Mouse (Mus musculus) c-Kit-negative CD71-positive TER-119-positive erythroid progenitor cells, embryonic 14.5 days (primary cell): Measurements from ENCODE around the gene Ensa.
"Not testable (repeated sequence)": the region's sequence is repeated elsewhere in the genome, so short reads cannot be mapped to it uniquely, and the experiment has no call there.

Experiments used
- DNase-seq: peaks from one replicate; pipeline ENCODE4 v3.0.0-alpha.2; 2013; ENCODE audit warnings: low read depth, low spot score

The Ensa gene

DNA sequence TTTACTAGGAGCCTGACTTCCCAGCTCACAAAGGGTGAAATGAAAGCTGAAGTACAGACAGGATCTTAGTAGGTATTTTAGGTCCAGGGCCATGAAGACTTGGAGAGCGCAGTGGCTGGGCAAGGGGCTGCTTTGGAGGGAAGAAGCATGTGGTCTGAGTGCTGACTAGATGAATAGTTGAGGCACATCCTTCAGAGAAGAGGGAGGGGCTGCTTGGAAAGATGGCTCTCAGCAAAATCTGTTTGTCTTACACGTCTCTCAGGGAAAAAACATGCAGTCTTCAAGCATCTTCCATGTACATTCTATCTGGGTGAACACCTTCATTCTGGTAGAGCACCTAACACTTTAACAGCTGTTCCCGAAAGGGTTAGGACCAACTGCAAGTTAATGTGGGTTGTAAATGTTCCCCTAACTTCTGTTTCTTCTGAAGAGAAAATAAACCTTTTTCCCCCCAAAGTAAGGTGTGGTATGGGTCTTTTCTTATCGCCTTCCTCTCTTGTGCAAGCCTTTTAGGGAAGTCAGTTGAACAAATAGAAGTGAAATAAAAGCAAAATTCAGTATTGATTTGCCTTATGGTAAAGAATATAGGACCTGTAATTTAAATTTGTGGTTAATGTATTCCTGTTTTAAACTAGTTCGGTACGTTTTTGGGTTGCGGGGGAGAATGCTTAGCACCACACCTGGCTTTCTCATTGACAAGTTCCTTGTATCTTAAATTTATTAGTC is 38.1 kb downstream of the Ensa start:
- DNase-seq = no peak

DNA sequence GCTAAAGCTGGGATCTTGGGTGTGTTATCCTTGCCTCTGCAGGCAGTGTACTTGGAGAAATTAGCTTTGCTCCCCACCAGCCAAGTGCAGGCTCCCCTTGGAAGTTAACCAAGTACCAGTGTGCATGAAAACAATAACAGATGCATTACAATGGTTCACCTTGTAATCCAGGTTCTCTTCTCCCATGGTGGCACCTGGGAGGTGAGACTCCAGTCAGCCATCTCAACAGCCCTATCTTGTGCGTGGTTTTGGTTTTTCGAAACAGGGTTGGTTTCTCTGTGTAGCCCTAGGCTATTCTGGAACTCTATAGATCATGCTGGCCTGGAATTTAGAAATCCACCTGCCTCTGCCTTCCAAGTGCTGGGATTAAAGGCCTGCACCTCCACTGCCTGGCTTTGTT is 38.7 kb downstream of the Ensa start:
- no peak for DNase-seq

DNA sequence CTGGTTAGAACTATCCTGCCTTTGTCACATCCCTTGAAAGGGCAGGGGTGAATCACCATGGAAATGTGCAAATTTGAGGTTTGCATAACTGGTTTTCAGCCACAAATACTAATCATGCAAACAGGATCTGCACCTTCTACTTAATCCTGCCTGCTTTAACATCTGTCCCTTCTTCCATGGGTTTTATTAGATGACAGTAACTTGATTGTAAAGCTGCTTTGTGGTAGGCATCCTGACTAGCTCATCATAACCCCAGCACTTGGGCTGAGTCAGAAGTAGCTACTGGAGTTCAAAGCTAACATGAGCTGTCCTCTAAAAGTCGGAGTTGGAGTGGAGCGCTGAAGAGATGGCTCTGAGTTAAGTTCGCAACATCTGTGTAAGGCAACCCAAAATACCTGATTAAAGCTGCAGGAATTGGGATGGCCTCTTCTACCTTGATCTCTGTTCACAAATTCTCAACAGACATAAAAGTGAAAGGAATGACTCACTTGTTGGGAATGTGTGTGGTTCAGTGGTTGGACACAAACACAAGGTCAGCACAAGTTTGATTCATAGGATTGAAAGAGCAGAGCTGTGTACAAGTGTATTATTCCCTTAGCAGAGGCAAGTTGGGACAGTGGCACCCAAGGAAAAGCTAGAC is 39.3 kb downstream of the Ensa start:
- DNase-seq = no peak

DNA sequence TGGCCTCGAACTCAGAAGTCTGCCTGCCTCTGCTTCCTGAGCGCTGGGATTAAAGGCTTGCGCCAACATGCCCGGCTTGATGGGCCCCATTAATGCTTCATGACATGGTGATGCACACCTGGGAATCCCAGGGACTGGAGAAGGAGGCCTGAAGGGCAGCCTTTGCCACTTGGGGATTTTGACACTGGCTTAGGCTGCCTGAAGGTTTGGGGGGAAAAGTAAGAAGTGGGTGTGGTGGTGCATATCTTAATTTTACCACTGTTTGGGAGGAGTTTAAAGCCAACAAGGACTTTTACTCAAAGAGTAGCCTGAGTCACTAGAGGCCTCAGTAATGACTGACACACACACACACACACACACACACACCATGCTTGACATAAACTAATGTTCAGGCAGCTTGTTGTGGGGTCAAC is 40.2 kb downstream of the Ensa start:
- DNase-seq = no peak

DNA sequence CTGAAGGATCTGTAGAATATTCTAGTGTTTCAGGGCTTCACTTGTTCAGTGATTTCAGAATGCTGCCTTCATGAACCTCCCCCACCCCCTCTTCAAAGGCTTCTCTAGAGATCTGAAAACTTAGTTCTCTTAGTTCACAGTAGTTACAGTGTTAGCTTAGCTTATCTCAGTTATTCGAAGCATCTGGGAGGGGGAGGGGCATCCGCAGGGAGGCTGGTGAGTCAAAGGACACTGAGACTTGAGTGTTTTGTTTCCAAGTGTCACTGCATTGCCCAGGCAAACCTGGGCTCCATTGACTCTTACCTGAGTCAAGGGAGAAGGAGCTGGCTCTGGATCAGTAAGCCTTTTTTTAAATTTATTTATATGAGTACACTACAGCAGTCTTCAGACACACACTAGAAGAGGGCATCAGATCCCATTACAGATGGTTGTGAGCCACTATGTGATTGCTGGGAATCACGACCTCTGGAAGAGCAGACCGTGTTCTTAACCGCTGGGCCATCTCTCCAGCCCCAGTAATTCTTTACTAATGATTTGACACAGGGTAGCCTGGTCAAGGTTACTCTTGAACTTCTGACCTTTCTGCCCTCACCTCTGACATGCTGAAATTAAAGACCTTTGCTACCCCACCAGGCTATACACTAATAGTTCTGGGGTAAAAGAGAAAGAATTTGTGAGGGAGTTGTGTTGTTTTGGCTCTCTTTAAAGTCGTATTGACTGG is 41.5 kb downstream of the Ensa start:
- no peak for DNase-seq

DNA sequence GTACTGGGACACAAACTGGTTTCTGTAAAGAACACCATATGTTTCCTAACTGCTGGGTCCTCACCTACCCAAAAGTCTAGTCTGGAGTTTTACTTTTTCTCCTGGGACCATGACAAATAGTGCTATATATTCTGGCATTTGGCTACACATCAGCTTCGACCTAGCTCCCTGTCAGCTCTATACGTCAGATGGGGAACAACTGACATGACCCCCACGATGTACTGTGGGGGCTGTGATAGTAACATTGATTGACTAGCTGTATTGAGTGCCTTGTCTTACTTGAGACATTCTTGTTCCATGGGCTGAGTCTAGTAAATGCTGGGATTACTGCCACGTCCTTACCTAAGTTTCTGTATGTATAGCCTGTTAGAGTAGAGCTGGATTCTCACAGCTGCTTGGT is 42.7 kb downstream of the Ensa start:
- DNase-seq = no peak

DNA sequence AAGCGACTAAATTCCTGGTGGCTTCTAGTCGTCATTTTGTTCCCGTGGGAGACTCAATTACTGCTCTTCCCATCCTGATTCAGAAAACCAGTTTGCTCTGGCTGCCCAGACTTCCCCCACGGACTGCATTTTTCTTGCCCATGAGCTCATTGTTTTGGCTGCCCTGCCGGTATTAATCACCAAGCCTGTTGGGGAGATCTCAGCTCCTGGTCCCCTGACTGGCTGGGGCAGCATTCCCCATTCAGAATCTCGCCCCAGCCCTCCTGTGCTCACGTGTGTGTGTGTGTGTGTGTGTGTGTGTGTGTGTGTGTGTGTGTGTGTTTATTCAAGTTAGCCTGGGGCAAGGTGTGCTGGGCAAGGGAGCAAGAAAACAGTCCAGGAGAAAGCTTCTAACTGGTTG is 43.2 kb downstream of the Ensa start:
- no peak for DNase-seq

DNA sequence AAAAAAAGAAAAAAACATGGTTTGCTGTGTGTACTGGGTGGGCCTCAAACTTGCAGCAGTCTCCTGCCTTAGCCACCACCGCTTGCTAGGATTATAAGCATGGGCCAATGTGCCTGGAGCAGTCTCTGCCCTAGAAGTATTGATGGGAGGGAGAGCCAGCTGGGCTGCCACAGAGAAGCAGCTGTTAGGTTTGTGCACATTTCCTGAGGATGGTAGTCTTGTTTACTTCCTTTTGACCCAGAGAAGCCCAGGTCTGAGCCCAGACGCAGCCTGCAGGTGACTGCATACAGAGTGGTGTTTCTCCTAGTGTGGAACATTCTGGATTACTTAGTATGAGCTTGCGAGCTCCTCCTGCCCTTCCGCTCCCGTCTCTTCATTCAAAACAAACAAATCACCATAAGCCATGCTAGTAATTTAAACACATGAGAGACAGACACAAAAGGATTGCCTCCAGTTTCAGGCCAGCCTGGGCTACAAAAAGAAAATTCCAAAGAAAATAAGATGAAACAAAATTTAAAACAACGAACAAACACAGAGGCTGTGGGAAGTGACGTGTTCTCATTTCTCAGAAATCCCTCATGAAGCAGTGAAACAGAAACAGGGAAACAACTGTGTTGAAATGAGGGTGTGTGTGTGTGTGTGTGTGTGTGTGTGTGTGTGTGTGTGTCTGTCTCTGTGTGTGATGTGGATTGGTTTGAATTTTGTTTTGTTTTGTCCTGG is 44.0 kb downstream of the Ensa start:
- DNase-seq = no peak

DNA sequence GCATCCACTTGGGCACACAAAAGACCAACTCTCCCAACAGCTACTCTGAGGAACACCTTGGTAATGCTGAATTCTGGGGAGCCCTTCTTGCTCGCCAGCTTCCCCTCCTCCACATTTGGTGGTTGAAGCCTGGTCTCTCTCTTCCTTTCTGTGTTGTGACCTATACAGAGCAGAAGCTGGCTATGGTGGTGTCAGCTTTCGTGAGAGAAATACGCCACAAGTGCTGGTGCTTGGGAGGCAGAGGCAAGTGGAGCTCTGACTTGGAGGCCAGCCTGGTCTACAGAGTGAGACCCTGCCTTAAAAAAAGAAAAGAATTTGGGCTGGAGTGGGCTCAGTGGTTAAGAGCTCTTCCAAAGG is 44.5 kb downstream of the Ensa start:
- no peak for DNase-seq

DNA sequence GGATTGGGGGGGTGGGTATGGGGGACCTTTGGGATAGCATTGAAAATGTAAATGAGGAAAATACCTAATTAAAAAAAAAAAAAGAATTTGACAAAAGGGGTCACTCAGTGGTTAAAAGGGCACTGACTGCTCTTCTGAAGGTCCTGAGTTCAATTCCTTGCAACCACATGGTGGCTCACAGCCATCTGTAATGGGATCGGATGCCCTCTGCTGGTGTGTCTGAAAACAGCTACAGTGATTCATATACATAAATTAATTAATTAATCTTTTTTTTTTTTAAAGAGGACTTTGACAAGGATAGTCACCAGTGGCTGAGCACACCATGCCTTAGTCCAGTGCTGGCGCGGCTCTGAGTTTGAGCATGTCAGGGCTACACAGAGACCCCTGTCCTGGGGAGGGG is 45.6 kb downstream of the Ensa start:
- DNase-seq = not testable (repeated sequence)

DNA sequence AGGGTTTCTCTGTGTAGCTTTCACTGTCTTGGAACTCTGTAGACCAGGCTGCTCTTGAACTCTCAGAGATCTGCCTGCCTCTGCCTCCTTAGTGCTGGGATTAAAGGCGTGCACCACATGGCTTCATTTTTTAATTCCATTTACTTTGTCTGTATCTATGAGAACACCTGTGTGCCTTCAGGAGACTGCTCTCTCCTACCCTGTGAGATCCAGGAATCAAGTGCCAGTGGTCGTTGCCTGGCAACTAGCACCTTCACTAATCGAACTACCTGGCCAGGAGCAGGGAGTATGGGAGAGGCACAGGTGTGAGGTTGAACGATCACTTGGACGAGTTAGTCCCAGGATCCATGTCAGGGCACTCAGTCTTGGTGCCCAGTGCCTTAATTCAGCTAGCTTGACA is 46.4 kb downstream of the Ensa start:
- DNase-seq = no peak

DNA sequence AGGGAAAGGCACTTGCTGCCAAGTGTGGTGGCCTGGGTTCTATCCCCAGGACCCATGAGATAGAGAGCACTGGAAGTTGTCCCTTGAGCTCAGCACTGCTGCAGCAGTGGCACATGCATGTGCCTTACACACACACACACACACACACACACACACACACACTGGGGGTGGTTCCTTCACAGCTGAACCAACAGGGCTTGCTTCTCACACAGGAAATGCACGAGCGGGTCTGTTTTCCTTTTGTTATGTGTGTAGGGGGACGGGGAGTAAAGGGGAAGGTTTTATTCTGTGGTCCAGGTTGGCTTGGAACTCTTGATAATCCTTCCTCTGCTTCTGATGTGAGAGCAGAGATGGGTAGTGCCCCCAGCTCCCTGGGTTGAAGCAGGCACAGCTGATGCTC is 47.7 kb downstream of the Ensa start:
- no peak for DNase-seq

DNA sequence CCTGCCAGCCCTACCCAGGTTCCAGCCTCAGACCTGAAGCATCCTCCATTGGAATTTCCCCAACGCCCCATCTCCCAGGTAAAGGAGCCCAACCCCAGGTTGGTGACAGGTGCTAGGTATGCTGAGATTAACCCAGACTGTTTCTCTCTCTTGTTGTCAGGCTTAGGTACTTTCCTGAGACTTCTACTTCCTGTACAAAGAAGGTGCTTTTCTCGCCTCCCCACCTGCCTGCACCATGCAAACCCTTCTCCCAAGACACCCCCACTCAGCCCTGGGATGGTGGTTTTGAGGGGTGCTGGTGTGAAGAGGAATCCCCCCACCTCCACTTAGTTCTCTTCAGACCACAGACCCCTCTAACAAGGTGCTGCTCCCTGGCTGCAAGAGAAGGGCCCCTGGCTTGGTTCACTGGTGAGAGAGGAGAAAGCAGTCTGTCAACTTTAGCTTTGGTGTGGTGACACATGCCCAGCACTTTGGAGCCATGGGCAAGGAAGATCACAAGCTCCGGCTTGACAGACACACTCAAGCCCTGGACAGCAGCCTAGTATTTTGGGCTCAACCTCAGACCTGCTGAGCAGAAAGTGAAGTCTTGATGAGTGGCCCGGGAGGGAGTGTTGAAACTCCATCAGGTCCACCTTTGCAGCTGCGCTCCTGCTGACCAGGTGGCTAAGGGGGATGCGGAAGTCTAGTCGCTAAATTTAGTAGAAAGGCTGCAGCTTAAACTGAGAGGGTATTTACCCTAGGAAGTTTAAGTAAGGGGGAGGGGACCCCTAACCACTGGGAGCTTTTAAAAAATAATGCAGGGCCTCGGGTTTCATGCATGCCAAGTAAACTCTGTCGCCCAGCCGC is 48.3 kb downstream of the Ensa start:
- no peak for DNase-seq

- no peak for DNase-seq
These were observed 49.0 kb downstream of the Ensa start for GRCm38 (mm10) chr3:95673707-95674211.

DNA sequence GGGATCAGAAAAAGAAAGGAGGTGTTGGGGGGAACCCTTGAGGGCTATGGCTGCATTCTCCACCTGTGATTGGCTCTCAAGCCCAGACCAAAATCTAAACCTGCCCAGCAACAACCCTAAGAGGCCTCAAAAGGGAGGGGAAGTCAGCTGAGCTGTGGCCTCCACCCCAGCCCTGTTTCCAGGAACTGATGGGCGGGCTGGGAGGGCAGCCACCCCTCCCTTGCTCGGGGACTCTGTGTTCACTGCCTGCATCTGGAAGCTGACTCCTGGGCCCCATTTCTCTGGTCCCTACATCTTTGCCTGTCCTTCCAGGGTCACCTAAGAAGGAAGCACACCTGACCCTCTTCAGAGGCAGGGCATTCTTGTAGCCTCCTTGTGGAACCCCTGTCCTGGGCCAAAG is 49.4 kb downstream of the Ensa start:
- DNase-seq = peak; percentile 90

DNA sequence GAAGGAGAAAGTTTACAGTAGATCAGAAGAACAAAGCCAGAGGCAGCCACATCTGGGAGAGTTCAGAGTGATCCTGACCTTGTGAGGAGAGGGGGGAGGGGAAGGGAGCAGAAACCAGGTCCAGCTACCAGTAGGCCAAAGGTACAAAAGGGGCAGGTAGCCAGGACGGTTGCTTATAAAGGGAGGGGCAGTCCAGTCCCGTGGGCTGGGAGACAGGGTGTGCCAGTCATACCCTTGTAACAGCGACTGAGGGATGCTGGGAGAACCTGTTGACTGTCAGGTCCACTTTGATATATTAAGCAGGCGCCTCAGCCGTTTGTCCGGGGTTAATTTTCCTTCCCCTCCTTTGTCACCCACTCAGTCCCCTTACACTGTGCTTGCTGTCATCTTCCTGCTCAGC is 50.0 kb downstream of the Ensa start:
- no peak for DNase-seq

DNA sequence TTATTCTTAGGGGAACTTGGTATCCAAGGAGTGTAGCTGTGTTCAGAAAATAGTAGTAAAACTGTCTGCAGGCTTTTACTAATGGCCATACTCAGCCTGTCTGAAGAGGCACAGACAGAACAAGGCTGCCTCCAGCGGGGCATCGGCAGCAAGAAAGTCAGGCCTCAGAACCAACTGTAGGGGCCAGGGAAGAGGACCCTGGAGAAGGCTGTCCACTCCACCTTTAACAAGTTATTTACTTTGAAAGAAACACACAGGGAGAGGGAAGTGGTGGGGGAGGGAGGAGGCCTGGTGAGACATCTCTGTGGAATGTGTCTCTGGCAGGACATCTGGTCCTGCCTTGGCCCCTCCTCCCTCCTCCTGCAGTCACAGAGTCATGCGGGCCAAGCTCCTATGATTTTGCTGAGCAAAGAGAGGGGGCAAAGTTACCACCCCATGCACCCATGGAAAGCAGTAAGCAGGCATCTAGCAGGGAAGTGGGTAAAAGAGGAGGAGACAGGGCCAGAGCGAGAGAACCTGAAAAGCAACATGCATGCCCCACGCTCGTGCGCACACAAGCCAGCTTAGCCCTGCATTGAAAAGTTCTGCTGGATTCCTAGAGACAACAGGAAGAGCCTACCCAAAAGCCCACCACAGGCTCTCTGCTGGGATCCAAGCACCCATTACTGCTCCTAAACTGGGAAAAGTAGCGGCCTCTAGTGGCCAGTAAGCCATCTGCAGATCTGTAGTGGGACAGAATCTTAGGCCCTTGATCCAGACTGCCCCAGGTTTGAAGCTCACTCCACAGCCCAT is 50.7 kb downstream of the Ensa start:
- peak; percentile 83 for DNase-seq

DNA sequence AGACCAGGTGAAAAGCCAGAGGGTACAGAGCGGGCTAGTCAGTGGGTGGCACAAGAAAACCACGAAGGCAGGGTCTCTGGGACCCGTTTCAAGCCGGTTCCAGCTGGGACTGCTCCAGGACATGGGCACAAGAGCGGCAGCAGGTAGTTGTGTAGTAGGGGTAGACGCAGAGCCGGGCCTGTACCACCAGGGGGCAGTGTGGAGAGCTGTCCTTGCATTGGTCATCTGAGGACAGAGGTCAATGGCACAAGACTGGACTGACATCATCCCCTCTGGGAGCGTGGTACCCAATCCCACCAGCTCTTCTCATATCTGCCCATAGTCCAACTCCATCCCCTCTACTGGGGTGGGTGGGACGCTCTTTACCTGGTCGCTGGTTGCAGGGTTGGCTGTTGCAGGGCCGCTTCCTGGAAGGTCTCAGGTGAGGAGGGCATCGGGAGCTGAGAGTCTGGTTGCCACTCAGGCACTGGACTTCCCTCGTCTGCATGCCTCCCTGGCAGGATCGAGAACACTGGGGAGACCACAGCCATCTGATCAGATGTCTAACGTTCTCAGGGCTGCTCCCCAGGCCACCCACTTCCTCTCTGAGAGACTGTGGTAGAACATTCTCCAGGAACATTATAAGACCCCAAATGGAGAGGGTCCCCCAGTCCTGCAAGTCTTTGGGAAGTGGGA is 52.1 kb downstream of the Ensa start:
- no peak for DNase-seq

DNA sequence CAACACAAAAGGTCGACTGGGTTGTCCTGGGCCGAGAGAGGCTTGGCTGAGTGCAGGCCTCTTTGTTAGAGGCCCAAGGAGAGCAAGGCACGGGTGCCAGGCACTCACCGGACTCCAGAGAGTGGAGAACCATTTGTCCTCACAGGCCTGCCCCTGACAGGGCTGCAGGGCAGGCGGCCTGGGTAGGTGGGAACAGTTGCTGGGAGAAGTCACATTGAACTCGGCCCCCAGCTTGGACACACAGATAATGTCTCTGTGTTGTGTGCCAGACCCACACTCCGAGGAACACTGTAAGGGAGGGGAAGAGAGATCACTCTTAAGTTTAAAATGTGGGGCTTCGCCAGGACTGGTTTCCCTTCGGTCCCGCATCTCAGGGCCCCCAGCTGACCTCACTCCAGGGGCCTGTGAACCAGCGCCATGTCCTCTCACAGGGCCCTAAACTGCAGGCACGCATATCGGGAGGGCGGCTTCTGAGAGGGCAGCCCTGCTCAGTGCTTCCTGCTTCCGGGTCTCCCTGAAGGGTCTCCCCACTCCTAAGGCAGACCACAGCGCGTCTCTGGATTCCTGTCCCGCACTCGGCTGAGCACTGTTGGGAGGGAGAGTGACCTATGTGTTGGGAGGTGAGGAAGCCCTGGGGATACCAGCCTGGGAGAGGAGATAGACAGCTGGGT is 52.8 kb downstream of the Ensa start:
- DNase-seq = no peak
